Mouse (Mus musculus) small intestine, adult 2 months (tissue): Measurements from ENCODE around the gene Cxcr6.

ENCODE experiments used
- CTCF ChIP-seq: fragments of 200-500 bp; IDR thresholded peaks from 2 replicates; pipeline ENCODE4 v1.5.1; 2012; ENCODE audit warnings: low read depth, mild to moderate bottlenecking, control low read depth, inconsistent platforms, low read length, moderate library complexity, mixed read lengths; ENCODE audit not compliant: insufficient replicate concordance, insufficient read length; ENCODE audit errors: extremely low read depth
- POLR2A ChIP-seq: fragments of 200-500 bp; IDR thresholded peaks from 2 replicates; pipeline ENCODE4 v1.6.1; 2012; ENCODE audit warnings: low read depth, mild to moderate bottlenecking, control low read depth, inconsistent platforms, low read length, moderate library complexity

DNA sequence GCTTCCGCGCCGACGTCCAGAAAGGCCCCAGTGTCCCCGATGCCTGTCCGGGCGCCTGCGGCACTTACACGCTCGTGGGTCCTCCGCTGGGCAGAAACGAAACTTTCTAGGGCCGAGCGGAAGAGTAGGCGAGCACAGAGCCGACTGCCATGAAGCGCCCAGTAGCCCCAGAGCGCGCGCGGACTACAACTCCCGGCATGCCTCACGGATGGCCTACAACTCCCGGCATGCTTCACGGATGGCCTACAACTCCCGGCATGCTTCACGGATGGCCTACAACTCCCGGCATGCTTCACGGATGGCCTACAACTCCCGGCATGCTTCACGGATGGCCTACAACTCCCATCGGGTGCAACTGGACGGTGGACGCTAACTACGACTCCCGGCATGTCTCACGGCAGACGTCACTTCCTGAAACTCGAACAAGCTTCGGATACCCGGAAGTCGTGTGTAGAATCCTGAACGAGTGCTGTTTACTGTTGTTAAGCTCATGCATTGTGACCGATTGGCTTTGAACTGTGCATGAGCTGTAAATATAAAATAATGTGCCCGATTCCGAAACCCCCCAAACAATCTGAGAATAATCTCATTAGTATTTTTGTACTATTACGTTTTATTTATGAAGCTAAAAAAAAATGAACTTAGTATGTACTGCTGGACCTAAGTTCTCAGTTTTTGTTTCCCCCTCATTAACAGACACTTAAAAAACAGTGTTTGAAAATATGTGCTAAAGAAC, 45.6 kb downstream of the Cxcr6 start, which contains the start of gene Fyco1:
- TF ChIP-seq POLR2A (peak; percentile 68), CTCF (no peak)
